Mouse (Mus musculus): Measurements from ENCODE around the gene Gkap1. TPM values are rescaled to one million over a fixed set of nuclear protein-coding genes. Genes with fewer than 3 reads are reported as not detected.
A peak's percentile ranks its signal among the peaks of the same experiment; 100 is the strongest.

The Gkap1 gene
- total RNA-seq (2022) = 10 to 100 TPM; 17.0 to 20.8 (median 17.7) TPM

DNA sequence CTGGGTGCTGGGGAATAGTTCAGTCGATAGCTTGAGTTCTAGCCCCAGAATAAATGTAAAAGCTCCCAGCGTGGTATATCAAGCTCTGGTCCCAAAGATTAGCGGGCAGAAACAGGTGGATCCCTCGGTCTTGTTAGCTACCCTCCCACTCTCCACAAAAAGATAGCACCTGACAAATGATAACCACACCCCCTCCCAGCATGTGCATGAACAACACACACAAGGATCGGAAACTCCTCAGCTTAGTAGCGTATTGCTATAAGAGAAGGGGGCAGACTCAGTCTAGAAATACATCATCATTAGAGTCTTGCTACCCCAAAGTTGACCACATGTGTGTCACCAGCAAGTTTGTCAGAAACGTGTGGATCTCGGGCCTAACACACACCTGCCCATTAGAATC, at the start of gene Gkap1:
Gkap1 (minus strand) TSS at position 101 of the 400 bp plus-strand sequence.
- DNase-seq (ENCODE audit: low spot score in 2 of 2) = no peak

DNA sequence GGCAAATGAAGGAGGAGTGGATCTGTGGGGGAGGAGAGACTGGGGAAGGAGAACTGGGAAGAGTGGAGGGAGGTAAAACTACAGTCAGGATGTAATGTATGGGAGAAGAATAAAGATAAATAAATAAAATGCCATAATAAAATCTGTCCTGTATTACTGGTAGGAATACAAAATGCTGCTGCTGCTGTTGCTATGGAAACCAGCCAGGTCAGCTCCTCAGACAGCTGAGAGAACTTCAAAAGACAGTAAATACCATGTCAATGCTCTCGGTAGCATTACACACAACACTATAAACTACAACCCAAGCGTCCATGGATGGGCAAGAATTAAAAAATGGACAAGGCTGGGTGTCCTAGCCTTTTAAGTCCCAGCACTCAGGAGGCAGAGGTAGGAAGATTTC, 42.3 kb upstream of the Gkap1 start:
- DNase-seq (ENCODE audit: low spot score in 2 of 2) = no peak

DNA sequence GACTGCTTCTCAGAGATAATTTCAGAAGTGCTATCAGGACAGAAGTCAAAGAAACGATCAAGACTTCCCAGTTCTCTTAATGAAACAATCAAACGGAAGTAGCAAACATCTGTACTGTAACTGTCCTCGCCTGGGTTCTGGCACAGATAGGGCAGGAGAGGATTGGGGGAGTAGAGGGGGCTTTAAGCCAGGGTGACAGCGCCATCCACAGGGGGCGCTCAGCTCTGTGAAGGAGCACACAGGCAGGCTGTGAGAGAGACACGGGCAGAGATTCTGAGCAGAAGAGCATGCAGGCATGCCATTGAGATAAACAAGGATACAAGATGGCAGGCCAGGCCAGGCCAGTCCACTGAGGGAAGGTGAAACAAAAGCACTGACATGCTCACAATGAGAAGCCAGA, 39.5 kb upstream of the Gkap1 start:
- DNase-seq (ENCODE audit: low spot score in 2 of 2) = no peak

DNA sequence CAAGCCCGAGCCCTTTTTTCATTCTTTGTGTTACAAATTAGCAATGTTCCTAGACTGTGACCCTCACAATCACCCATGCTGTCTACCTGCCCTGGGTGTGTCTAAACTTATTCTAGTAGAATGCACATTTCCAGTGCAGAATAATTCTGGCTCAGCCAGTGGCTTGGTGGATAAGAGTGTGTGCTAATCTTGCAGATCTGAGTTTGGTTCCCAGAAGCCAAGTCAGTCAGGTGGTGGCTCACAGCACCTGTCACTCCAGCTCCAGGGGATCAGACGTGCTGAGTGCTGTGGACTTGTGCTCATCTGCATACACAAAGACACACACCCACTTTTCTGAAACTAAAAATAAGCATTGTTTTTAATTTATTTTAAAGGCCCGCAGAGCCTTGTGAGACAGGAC, 38.3 kb upstream of the Gkap1 start:
- no peak for DNase-seq (ENCODE audit: low spot score in 2 of 2)

DNA sequence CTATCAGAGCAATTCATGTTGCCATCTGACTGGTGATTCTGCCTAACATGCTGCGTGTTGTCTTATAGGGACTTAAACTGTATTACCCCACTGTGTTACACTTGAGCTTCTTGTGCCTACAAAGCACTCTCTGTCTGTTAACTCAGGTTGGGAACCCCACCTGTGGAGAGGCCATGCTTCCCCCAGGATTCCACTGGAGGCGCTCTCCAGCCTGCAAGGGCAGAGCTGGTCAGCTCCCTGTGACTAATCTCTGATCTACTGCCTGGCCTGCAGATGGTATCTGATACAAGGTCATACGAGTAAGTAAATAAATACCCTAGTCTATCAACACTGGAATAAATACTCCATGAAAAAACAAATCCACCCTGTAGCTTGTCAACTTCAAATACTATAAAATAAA, 35.9 kb upstream of the Gkap1 start:
- no peak for DNase-seq (ENCODE audit: low spot score in 2 of 2)

GRCm38 (mm10) chr13:58309499-58309898, 34.0 kb upstream of the Gkap1 start:
- no peak for DNase-seq (ENCODE audit: low spot score in 2 of 2)

DNA sequence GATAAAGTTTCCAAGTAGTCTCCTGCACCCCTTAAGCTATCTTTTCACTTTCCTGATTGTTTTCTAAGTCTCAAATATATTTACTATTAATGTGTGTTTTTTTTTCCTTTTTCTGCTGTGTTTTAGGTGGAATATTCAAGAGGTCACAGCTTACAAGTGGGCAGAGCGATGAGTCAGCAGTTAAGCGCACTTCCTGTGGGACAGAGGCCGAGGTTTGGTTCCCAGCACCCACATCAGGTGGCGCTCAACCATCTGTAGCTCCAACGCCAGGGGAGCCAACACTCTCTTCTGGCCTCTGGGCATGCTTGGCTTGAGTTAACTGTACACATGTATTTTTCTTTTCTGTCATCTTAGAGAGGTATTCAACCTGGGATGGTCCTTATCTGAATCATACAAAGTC, 32.0 kb upstream of the Gkap1 start:
- DNase-seq (ENCODE audit: low spot score in 2 of 2) = no peak

DNA sequence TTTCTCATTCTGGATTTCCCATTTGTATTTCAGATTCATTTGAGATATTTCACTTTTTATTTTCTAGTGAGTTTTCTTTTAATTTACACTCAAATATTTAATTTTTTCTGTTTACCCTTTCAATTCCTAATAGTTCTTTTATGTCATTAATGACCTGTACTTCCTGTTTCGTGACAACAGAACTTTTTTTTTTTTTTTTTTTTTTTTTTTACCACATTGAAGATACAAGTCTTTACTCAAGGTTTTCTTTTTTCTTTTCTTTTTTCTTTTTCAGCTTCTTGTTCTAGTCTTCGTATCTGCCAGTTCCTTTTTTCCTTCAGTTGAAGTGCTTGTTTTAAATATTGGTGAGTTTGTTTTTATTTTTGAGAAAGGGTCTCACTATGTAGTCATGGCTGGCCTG, 29.7 kb upstream of the Gkap1 start:
- DNase-seq (ENCODE audit: low spot score in 2 of 2) = no peak

GRCm38 (mm10) chr13:58302421-58303145, 27.1 kb upstream of the Gkap1 start:
- no peak for DNase-seq (ENCODE audit: low spot score in 2 of 2)

DNA sequence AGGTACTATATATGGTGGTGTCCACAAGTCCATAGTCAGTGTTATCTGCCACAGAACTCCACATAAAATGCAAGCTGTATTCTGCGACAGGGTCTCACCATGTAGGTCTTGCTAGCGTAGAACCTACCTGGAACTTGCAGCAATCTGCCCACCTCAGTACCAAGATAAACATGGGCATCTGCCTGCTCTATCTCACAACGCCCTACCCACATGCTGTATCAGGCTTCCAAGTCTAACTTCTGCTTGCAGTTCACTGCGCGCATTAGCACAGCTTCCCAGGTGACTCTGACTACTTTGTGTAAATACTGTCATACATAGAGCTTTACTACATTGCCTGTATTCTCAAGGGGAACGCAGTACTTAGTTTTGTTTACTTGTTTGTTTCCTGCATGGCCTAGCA, 26.5 kb upstream of the Gkap1 start:
- DNase-seq (ENCODE audit: low spot score in 2 of 2) = no peak

DNA sequence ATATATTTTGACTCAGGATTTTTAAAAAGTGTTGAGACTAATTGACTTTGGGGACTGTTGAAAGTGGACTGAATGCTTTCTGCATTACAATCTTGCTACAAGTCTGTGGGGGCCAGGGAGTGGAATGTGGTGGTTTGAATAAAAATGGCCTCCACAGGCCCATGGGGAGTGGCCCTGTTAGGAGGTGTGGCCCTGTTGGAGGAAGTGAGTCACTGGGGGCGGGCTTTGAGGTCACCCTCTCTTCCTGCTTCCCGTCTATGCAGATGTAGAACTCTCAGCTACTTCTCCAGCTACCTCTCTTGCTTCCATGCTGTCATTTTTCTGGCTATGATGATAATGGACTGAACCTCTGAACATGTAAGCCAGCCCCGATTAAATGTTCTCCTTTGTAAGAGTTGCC, 23.3 kb upstream of the Gkap1 start:
- DNase-seq (ENCODE audit: low spot score in 2 of 2) = no peak

- no peak for DNase-seq (ENCODE audit: low spot score in 2 of 2)
These were observed 20.1 kb upstream of the Gkap1 start for GRCm38 (mm10) chr13:58295582-58295981.

GRCm38 (mm10) chr13:58292811-58293210, 17.3 kb upstream of the Gkap1 start:
- no peak for DNase-seq (ENCODE audit: low spot score in 2 of 2)

DNA sequence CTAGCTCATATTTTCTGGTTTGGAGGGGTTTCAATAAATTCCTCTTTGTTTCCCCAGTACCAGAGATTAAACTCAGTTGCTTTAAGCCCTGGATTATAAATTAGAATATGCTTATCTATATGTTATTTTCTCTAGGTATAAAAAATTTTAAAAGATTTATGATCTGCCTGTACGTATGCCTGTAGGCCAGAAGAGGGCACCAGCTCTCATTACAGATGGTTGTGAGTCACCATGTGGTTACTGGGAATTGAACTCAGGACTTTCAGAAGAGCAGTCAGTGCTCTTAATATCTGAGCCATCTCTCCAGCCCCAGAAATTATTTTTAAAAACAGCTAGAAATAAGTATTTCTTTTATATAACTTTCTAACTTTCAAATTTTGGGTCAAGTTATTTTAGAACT, 13.8 kb upstream of the Gkap1 start:
- DNase-seq (ENCODE audit: low spot score in 2 of 2) = no peak

DNA sequence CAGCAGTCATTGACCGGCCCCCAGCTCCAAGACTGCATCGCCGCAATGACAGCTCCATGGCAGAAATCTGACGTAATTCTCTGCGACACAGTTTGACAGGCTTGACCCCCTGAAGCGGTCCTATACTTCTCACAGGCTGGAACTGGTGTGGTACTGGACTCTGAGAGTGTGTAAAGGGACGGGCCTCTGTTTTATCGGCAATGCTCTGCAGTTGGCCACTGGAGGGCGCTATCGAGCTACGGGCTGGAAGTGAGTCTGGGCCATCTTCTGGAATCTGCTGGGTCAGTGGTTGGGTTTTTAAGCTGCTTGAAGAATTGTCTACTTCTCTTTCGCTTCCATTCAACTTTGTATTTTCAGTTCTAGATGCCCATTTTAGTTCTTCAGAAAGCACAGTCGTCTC, 12.3 kb upstream of the Gkap1 start:
- DNase-seq (ENCODE audit: low spot score in 2 of 2) = peak in 1 of 2 experiments; percentile 40

DNA sequence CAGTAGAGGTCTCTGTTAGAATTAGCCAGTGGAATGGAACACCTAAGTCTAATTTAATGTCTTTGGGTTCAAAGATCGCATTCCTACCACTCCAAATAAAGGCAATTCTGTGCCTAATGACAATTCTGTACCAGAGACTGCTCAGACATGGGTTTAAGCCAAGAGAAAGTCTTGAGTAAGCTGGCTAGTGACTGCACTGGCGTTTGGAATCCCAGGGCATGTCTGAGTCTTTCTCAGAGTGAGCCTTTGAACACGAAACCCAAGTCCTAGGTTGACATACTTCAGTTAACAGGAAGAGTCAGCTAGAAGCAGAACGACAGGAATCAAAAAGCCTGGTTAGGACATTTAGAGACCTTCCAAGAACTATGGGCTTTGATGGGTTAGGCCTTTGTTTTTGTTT, 8.0 kb upstream of the Gkap1 start:
- no peak for DNase-seq (ENCODE audit: low spot score in 2 of 2)

DNA sequence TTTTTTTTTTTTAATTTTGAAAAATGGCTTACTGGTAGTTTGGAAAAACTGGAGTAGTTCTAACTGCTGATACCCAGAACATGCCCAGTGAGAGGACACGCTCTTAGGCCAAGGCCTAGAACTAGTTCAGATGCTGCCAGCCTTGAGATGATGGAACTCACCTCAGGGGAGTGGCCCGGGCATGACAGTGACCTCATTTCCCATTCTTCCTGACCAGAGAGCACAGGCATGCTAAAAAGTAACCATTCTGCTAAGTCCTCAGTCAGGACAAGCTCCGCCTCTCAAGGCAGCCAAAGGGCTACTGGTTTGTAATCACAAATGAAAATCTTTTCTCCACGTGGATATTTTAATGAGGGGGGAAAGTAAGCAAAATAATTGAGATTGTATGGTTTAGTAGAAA, 6.4 kb upstream of the Gkap1 start:
- no peak for DNase-seq (ENCODE audit: low spot score in 2 of 2)

DNA sequence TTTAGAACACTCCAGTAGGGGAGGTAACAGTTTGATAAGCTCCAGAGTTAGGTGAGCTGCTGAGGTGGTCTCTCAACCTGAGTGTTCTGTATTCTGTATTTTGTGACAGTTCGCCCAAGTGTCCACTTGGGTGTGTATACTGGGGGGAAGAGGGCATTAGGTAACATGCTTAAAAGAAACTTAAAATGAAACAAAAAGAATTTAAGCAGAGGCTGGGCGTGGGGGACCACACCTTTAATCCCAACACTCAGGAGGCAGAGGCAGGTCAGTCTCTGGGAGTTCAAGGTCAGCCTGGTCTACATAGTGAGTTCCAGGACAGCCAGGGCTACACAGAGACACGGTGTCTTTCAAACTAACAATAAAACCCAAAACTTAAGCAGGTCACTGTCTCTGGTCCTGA, 5.0 kb upstream of the Gkap1 start:
- no peak for DNase-seq (ENCODE audit: low spot score in 2 of 2)

DNA sequence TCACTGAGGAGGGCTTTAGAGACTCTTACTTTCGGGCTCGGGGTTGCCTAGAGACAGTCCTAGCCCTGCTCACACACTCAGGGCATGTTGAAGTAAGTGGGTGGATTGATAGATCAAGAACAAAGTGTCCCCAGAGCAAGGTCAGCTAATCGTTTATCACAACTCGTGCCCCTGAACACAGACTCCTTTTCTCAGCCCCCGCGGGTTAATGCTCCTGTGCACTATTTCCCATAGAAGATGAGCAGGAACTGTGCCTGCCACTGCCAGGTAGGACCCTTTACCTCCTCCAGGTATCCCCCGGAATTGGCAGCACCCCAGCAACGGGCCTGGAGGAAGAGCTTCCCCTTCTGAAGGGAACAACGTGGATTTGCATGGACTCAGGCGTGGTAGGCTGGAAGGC, 757 bp upstream of the Gkap1 start:
- no peak for DNase-seq (ENCODE audit: low spot score in 2 of 2)

DNA sequence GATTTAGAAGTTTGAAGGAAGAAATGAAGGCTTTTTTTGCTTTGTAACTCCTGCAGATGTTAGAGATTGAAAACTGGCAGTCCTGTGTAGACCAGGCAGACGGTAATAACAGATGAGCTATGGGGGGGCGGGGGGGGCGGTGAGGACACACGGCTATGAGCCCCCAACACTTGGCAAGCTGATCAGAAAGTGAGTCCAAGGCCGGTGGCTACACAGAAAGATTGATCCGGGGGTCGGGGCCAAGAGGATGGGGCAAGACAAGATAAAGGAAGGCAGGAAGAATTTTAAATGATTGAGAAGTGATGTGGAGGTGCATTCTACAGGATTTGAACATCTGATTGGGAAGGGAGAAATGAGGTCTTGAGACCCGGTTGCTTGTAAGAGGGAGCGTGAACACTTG, 423 bp downstream of the Gkap1 start:
- DNase-seq (ENCODE audit: low spot score in 2 of 2) = no peak

GRCm38 (mm10) chr13:58274259-58274991, 1.1 kb downstream of the Gkap1 start:
- peak; percentile 24 to 33 for DNase-seq (ENCODE audit: low spot score in 2 of 2)

DNA sequence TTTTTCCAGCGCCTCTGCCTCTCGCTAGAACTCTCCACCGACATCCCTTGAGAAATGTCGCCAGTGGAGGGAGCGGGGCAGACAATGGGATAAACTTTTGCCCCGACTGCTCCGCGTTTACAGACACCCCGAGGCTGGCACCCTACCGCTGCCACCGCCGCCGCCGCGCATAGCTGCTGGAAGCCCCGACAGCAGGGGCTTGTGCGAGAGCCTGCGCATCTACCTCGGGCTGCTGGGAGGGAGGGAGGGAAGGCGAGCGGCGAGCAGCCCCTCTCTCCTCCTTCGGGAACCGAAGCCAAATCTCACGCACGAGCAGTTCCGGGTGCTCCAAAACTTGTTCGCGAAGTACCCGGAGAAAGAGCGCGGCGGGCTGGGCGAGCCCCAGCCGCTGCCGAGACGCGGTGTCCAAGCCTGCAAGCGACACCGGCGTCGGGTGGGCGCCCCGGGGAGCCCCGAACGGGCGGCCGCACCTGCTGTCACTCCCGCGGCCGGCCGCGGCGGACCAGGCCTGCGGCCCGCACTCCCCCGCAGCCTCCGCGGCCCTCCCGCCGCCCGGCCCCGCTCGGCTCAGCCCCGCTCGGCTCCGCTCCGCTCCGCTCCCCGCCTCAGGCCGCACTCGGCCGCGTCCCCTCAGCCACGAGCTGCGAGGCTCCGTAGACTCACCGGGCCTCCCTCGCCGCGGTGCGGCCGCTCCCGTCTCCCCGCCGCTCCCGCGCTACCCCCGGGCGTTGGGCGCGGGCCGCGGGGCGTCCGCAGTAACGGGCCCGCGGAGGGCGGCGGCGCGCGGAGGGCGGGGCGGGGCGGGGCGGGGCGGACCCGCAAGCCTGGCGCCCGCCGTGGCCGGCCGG, 1.9 kb downstream of the Gkap1 start:
- DNase-seq (ENCODE audit: low spot score in 2 of 2) = peak in 1 of 2 experiments; percentile 7

Measured in left cerebral cortex, adult 8-10 months (tissue).